Mouse (Mus musculus): Measurements from ENCODE around the gene Thsd7b. TPM values are rescaled to one million over a fixed set of nuclear protein-coding genes. Genes with fewer than 3 reads are reported as not detected.

The Thsd7b gene
- polyA plus RNA-seq, 1 experiment from 2014 or later: 5.2 TPM

DNA sequence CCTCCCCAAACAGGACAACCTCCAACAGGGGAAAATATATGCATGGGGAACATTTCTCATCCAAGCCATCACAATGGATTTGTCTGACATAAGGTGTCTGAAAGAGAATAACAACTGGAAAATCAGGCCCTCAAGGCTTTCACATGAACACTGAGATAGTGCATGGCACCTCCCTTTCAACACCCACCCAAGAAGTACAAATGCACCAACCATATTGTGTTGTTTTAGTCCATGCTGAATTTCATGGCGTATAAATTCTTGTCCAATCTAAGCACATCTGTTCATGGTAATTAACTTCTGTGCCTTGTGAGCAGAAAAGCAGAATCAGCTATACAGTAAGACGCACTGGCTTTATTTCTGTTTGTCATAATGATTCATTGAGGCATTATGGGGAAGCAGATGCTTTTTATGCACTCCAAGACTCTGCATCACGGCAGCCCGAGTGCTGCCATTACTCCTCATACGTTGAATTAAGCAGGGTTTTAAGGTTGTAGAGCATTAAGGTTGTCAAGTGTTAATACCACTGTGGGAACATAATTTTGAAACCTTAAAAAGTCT, 577.0 kb downstream of the Thsd7b start:
- Histone ChIP-seq H3K9me3 (replicated peaks) (no peaks in the 10 kb centered on the region), H3K4me2 (replicated peaks) (no peak overlapping the region), H3K36me3 (no peaks in the 10 kb centered on the region), H3K27ac (replicated peaks) (no peak overlapping the region), H3K9ac (no peak overlapping the region), H3K4me3 (replicated peaks) (no peak overlapping the region), H3K4me1 (no peaks in the 10 kb centered on the region), H3K27me3 (no peaks in the 10 kb centered on the region)
- ATAC-seq (ENCODE audit: insufficient number of reproducible peaks, low FRiP score, low TSS enrichment, low read depth): no peak
- 57% methylated on average over 5 of the region's 5 CpGs for WGBS

DNA sequence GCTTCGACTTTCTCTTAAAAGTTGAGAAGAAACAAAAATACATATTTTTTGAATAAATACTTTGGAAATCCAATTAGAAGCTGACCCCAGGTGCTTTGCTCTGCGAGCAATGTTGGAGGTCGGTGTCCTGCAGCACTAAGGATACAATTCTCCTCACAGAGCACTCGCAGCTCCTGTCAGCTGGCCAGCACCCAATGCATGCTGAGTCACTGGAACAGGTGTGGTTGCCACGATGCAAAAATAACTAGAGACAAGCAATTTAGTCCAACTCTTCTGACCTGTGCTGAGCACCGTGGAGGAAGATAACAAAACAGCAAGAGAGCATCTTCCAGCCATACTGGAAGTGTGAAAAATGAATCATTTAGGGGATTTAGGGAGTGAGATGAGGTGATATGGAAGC, 594.6 kb downstream of the Thsd7b start:
- H3K9me3 ChIP-seq (replicated peaks): no peaks in the 10 kb centered on the region
- H3K9ac ChIP-seq: no peak overlapping the region
- H3K27ac ChIP-seq (replicated peaks): no peak overlapping the region
- no peaks in the 10 kb centered on the region for H3K4me1 ChIP-seq
- no peaks in the 10 kb centered on the region for H3K27me3 ChIP-seq
- 68% methylated on average over 6 of the region's 6 CpGs for WGBS
- H3K36me3 ChIP-seq: no peaks in the 10 kb centered on the region
- ATAC-seq (ENCODE audit: insufficient number of reproducible peaks, low FRiP score, low TSS enrichment, low read depth): no peak
- H3K4me3 ChIP-seq (replicated peaks): no peak overlapping the region
- no peak overlapping the region for H3K4me2 ChIP-seq (replicated peaks)

DNA sequence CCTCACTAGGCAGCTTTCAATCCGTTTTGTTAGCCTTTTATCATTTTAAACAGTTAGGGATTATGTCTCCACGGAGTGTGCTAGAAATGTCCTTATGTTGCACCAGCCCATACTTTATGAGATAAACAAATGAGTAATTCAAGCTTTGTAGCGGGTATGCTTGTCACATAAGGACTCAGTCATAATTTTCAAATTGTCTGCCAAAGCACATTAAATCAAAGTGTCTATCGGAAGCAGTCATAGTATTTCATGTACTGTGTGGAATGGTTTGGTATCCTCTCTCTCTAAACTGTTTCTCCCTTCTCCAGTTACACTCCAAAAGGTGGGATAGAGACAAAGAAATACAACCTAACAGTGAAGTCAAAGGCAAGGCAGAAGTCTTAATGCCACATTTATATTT, 601.3 kb downstream of the Thsd7b start:
- Histone ChIP-seq H3K4me1 (no peaks in the 10 kb centered on the region), H3K36me3 (no peaks in the 10 kb centered on the region), H3K4me3 (replicated peaks) (no peak overlapping the region), H3K9me3 (replicated peaks) (no peaks in the 10 kb centered on the region), H3K4me2 (replicated peaks) (no peak overlapping the region), H3K9ac (no peak overlapping the region), H3K27ac (replicated peaks) (no peak overlapping the region), H3K27me3 (no peaks in the 10 kb centered on the region)
- 61% methylated on average over 4 of the region's 4 CpGs for WGBS
- no peak for ATAC-seq (ENCODE audit: insufficient number of reproducible peaks, low FRiP score, low TSS enrichment, low read depth)

DNA sequence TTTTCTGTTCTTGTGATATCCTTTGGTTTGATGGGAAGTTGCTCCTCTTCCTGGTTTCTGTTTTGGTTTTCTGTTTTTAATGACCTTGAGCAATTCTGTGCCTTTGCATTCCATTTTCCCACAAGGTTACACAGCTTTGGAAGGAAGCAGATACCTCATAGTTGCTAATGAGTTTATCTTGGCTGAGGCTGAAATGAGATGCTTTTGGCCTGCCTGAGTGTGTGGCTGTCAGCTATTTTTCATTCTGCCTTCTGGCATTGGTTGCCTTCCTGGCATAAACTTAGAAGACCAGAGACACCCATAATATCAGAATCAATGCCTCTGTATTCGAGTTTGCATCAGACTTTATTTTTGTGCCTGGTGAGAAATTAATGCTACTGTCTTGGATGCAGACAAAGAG, 614.8 kb downstream of the Thsd7b start:
- ATAC-seq (ENCODE audit: insufficient number of reproducible peaks, low FRiP score, low TSS enrichment, low read depth): no peak
- Histone ChIP-seq H3K9ac (no peak overlapping the region), H3K36me3 (no peaks in the 10 kb centered on the region), H3K9me3 (replicated peaks) (no peaks in the 10 kb centered on the region), H3K4me2 (replicated peaks) (no peak overlapping the region), H3K27me3 (no peaks in the 10 kb centered on the region), H3K4me3 (replicated peaks) (no peak overlapping the region), H3K4me1 (no peaks in the 10 kb centered on the region), H3K27ac (replicated peaks) (no peak overlapping the region)
- 47% methylated on average over 1 of the region's 1 CpGs for WGBS

DNA sequence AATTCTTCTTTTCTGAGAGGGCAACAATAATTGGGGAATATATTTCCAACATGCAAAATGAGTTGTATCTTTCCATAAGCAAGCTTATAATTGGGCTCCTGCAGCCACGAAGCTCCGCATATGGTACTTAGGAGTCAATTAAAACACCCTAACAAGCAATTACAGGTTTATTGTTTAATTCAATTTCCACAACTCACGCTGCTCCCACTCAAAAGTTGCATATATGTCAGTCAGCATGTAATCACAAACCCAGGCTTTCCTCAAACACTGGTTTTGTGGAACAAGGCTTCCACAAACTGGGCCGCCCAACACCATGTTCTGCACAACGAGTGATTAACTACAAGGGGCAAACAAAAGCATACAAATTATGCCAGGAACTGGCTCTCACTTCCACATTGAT, 625.0 kb downstream of the Thsd7b start:
- Histone ChIP-seq H3K9me3 (replicated peaks) (no peaks in the 10 kb centered on the region), H3K4me2 (replicated peaks) (no peak overlapping the region), H3K27ac (replicated peaks) (no peak overlapping the region), H3K36me3 (no peaks in the 10 kb centered on the region), H3K9ac (no peak overlapping the region), H3K4me1 (no peaks in the 10 kb centered on the region), H3K4me3 (replicated peaks) (no peak overlapping the region), H3K27me3 (no peaks in the 10 kb centered on the region)
- no peak for ATAC-seq (ENCODE audit: insufficient number of reproducible peaks, low FRiP score, low TSS enrichment, low read depth)
- 66% methylated on average over 5 of the region's 5 CpGs for WGBS

DNA sequence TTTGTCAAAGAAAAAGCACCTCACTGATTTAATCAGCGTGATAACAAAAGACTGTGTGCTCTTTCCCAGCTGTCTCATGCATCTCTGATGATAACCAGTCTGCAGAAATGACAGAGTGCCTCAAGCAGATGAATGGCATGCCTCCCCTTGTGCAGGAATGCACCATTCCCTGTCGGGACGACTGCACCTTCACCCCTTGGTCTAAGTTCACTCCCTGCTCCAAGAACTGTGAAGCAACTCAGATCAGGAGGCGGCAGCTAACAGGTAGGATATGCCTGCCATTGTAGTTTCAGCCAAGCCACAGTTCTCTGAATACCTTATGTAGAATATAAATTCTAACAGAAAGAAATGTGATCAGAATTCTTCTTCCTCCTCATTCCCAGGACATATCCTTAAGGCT, 642.4 kb downstream of the Thsd7b start:
- no peak overlapping the region for H3K9ac ChIP-seq
- no peaks in the 10 kb centered on the region for H3K36me3 ChIP-seq
- no peaks in the 10 kb centered on the region for H3K9me3 ChIP-seq (replicated peaks)
- ATAC-seq (ENCODE audit: insufficient number of reproducible peaks, low FRiP score, low TSS enrichment, low read depth): no peak
- no peak overlapping the region for H3K27ac ChIP-seq (replicated peaks)
- no peaks in the 10 kb centered on the region for H3K4me1 ChIP-seq
- H3K27me3 ChIP-seq: no peaks in the 10 kb centered on the region
- WGBS: 29% methylated on average over 4 of the region's 4 CpGs
- no peak overlapping the region for H3K4me3 ChIP-seq (replicated peaks)
- no peak overlapping the region for H3K4me2 ChIP-seq (replicated peaks)

DNA sequence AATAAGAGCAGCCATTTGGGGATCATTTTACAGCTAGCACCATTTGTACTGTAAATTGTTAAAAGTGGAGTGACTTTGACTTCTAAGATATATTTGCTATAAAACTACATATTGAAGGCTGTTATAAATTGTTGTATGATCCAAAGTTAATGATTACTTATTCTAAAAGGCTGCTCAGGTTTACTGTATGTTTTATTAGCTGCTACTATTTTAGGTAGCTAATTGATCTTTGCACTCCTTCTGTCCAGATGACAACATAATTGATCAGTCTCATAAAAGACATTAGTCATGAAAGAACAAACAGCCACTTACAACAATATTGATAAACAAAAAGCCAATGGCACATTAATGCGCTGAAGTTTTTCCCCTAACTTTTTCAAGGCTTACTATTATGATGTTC, 644.5 kb downstream of the Thsd7b start:
- Histone ChIP-seq H3K4me1 (no peaks in the 10 kb centered on the region), H3K9me3 (replicated peaks) (no peaks in the 10 kb centered on the region), H3K36me3 (no peaks in the 10 kb centered on the region), H3K4me3 (replicated peaks) (no peak overlapping the region), H3K27ac (replicated peaks) (no peak overlapping the region), H3K9ac (no peak overlapping the region), H3K27me3 (no peaks in the 10 kb centered on the region), H3K4me2 (replicated peaks) (no peak overlapping the region)
- no peak for ATAC-seq (ENCODE audit: insufficient number of reproducible peaks, low FRiP score, low TSS enrichment, low read depth)
- 93% methylated on average over 1 of the region's 1 CpGs for WGBS

DNA sequence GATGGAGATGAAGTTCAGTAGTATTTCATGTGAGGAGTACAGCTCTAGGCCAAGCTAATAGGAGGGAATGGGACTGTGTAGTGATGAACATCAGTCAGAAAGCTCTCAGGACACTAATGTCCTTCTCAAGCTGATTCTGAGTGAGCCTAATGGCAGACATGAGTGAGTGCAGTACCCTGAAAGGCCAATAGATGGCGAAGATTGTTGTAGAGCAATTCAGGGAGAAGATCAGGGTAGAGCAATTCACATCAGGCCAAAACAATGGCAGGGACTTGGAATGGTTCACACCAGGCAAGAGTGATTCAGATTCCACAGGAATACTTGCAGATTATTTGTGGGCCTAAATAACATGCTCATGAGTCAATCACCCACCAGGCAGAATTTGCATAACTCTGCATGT, 646.3 kb downstream of the Thsd7b start:
- H3K36me3 ChIP-seq: no peaks in the 10 kb centered on the region
- H3K4me1 ChIP-seq: no peaks in the 10 kb centered on the region
- no peaks in the 10 kb centered on the region for H3K9me3 ChIP-seq (replicated peaks)
- H3K4me2 ChIP-seq (replicated peaks): no peak overlapping the region
- ATAC-seq (ENCODE audit: insufficient number of reproducible peaks, low FRiP score, low TSS enrichment, low read depth): no peak
- no peak overlapping the region for H3K4me3 ChIP-seq (replicated peaks)
- no peak overlapping the region for H3K27ac ChIP-seq (replicated peaks)
- no peak overlapping the region for H3K9ac ChIP-seq
- WGBS: 74% methylated on average over 1 of the region's 1 CpGs
- no peaks in the 10 kb centered on the region for H3K27me3 ChIP-seq

DNA sequence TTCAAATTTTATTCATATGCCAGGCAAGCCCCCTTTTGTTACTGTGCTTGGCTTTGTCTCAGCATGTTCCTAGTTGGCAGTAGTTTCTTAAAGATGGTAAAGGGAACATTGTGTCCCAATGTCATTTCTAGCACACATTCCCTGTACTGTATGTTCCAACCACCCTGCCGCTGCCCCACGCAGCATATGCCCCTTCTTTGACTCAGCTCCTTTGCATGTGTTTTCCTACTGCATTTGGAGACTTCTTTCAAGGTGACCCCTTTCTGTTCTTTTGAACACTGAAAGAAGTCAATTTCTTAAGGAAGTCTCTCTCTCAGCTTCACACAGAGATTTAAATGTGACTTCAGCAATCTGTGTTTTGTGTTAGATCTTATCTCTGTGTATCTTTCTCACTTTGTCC, 657.9 kb downstream of the Thsd7b start:
- no peak for ATAC-seq (ENCODE audit: insufficient number of reproducible peaks, low FRiP score, low TSS enrichment, low read depth)
- H3K4me1 ChIP-seq: no peaks in the 10 kb centered on the region
- no peak overlapping the region for H3K4me2 ChIP-seq (replicated peaks)
- no peak overlapping the region for H3K4me3 ChIP-seq (replicated peaks)
- H3K27me3 ChIP-seq: no peaks in the 10 kb centered on the region
- H3K9me3 ChIP-seq (replicated peaks): no peaks in the 10 kb centered on the region
- no peak overlapping the region for H3K27ac ChIP-seq (replicated peaks)
- WGBS: 95% methylated on average over 2 of the region's 2 CpGs
- no peaks in the 10 kb centered on the region for H3K36me3 ChIP-seq
- H3K9ac ChIP-seq: no peak overlapping the region

DNA sequence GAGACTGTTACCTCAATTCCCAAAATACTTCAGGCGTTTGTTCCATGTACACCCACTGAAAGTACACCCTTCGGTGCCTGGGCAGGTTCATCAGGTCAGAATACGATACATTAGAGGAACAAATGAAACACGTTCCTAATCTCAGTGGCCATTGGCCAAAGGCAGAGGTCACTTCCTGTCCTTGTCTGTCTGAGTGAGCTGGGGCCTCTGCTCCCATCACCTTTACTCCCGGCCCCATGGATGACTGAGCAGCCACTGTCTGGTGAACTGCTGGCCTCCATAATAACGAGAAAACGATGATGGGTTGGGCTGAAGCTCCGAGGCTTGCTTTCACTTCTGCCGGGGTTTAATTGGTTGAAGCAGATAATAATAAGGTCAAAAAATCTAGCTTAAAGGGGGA, 670.0 kb downstream of the Thsd7b start:
- H3K4me3 ChIP-seq (replicated peaks): no peak overlapping the region
- no peaks in the 10 kb centered on the region for H3K27me3 ChIP-seq
- H3K4me1 ChIP-seq: no peaks in the 10 kb centered on the region
- no peak overlapping the region for H3K9ac ChIP-seq
- H3K27ac ChIP-seq (replicated peaks): no peak overlapping the region
- ATAC-seq (ENCODE audit: insufficient number of reproducible peaks, low FRiP score, low TSS enrichment, low read depth): no peak
- no peaks in the 10 kb centered on the region for H3K36me3 ChIP-seq
- no peak overlapping the region for H3K4me2 ChIP-seq (replicated peaks)
- WGBS: 48% methylated on average over 9 of the region's 9 CpGs
- H3K9me3 ChIP-seq (replicated peaks): no peaks in the 10 kb centered on the region

DNA sequence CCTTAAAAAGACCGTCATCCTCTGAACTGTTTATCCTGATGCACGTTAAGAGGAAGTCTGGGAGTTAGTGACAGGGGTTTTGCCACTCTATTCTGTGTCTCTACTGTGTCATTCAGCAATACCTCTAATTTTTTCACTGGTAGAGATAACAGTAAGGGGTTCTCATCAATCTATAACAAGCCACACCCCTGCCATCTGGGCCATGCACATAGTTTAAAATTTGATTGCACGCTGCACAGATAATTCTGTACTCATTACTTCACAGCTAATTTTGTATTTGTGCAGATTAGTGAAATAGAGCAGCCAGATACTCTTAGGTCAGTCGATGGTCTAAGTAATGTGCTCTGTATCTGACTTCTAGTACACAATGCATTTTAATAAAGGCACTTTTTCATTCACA, 673.9 kb downstream of the Thsd7b start:
- H3K9ac ChIP-seq: no peak overlapping the region
- H3K9me3 ChIP-seq (replicated peaks): no peaks in the 10 kb centered on the region
- H3K27ac ChIP-seq (replicated peaks): no peak overlapping the region
- no peak overlapping the region for H3K4me3 ChIP-seq (replicated peaks)
- no peaks in the 10 kb centered on the region for H3K36me3 ChIP-seq
- no peaks in the 10 kb centered on the region for H3K4me1 ChIP-seq
- no peak for ATAC-seq (ENCODE audit: insufficient number of reproducible peaks, low FRiP score, low TSS enrichment, low read depth)
- H3K4me2 ChIP-seq (replicated peaks): no peak overlapping the region
- H3K27me3 ChIP-seq: no peaks in the 10 kb centered on the region
- WGBS: 48% methylated on average over 4 of the region's 4 CpGs

DNA sequence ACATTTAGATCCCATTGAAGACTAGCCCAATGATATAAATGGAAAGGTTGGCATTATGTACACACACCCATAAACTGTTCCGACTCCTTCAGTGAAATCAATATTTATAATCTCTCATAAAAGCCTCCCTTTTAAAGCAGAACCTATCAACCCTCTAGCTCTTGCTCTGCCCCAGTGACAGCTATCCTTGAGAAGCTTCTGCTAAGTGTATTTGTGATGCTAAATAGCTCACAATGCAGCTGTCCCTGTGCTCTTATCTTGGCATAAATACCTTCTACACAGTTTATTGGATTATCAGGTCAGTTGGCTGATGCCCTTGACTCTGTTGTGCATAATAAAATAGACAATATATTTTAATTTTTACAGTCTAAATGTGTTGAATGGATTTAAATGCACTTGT, 682.4 kb downstream of the Thsd7b start:
- H3K27me3 ChIP-seq: no peaks in the 10 kb centered on the region
- ATAC-seq (ENCODE audit: insufficient number of reproducible peaks, low FRiP score, low TSS enrichment, low read depth): no peak
- H3K9me3 ChIP-seq (replicated peaks): no peaks in the 10 kb centered on the region
- no peaks in the 10 kb centered on the region for H3K4me1 ChIP-seq
- no peak overlapping the region for H3K4me2 ChIP-seq (replicated peaks)
- WGBS: 76% methylated on average over 1 of the region's 1 CpGs
- H3K27ac ChIP-seq (replicated peaks): no peak overlapping the region
- no peak overlapping the region for H3K4me3 ChIP-seq (replicated peaks)
- H3K36me3 ChIP-seq: no peaks in the 10 kb centered on the region
- no peak overlapping the region for H3K9ac ChIP-seq

All from embryonic facial prominence, embryonic 15.5 days (tissue).